Mouse (Mus musculus): Measurements from ENCODE around the gene Bex3.

GRCm38 (mm10) chrX:136313792-136314564 is 43.9 kb downstream of the Bex3 start:
- no peak for TF ChIP-seq POLR2A (IDR thresholded peaks at IDR 0.05; ENCODE audit: control insufficient read depth, low read depth, low read length)
- no peak for TF ChIP-seq CTCF (IDR thresholded peaks at IDR 0.05; ENCODE audit: control insufficient read depth, insufficient read depth, insufficient replicate concordance, low read depth, low read length)

Data from testis, adult 2 months (tissue).